In the genomic region with DNA sequence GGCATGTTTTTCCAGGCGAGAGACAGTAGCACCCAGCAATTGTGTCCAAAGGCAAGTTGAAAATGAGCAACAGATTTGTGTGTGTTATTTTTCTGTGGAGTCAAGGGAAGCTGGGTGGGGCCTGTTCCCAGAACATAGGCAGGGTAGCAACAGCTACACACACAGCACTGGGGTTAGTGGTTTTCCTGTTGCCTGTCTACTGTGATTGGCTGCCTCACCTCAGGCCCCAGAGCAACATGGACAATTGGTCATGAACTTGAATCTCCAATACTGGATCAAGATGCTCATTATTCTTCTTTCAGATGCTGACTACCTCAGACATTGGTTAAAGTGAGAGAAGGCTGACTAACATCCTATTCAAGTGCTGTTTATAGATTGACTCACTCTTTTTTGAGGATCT, we compare ENCODE assay signal across 28 mouse cellular contexts.
DNase-seq lines count a peak whose midpoint lies in the region; ATAC-seq and TF ChIP-seq lines count a peak whose summit lies in the region.
"Had no signal": no experiment of that assay in that cellular context is flagged by ENCODE, and none has a peak within 500 bp of the region (broad histone marks: within the 10 kb centered on the region; RNA-seq: fewer than 3 reads in every experiment).

No protein-coding gene starts in this region.

- 92% methylated on average over 1 of the region's 1 CpGs for WGBS in hindbrain, postnatal 0 days

- no peak overlapping the region for H3K4me3 ChIP-seq in hindbrain, postnatal 0 days (ENCODE audit: low read length)
- H3K4me3 ChIP-seq: forebrain, embryonic 10.5 days; heart, embryonic 10.5 days; hindbrain, embryonic 13.5 days; limb, embryonic 13.5 days; midbrain, embryonic 10.5 days; midbrain, embryonic 15.5 days; neural tube, embryonic 13.5 days had no signal

- no peak overlapping the region for H3K27ac ChIP-seq in hindbrain, postnatal 0 days
- H3K27ac ChIP-seq: forebrain, embryonic 10.5 days; heart, embryonic 10.5 days; hindbrain, embryonic 13.5 days; limb, embryonic 13.5 days; macrophage; midbrain, embryonic 10.5 days; midbrain, embryonic 15.5 days; neural tube, embryonic 13.5 days had no signal

- ATAC-seq in granulocyte monocyte progenitor cell, adult 5-6 weeks (replicated peaks; ENCODE audit: poor library complexity, severe bottlenecking), result 0 out of 2 replicates have a peak, but pooled peaks have one; percentile 36
- peak; percentile 70; the same call in 1 of the 2 replicates for ATAC-seq in megakaryocyte progenitor cell, adult 5-6 weeks (replicated peaks; ENCODE audit: poor library complexity)
- ATAC-seq in hindbrain, postnatal 0 days, result no peak
- ATAC-seq: forebrain, embryonic 16.5 days; liver, postnatal 0 days; lung, postnatal 0 days; midbrain, embryonic 15.5 days; Patski had no signal

- no peak for TF ChIP-seq CTCF in hindbrain, postnatal 0 days (IDR thresholded peaks at IDR 0.05; ENCODE audit: low read depth)

- no peak overlapping the region for H3K9ac ChIP-seq in hindbrain, postnatal 0 days (replicated peaks; ENCODE audit: low read length)
- H3K9ac ChIP-seq: hindbrain, embryonic 13.5 days; limb, embryonic 13.5 days; liver, postnatal 0 days; midbrain, embryonic 15.5 days; neural tube, embryonic 13.5 days had no signal

- H3K9me3 ChIP-seq in hindbrain, postnatal 0 days (ENCODE audit: low read length), result no peaks in the 10 kb centered on the region
- H3K9me3 ChIP-seq: forebrain, embryonic 10.5 days; heart, embryonic 10.5 days; hindbrain, embryonic 13.5 days; limb, embryonic 13.5 days; midbrain, embryonic 10.5 days; midbrain, embryonic 15.5 days; neural tube, embryonic 13.5 days had no signal

- no peaks in the 10 kb centered on the region for H3K36me3 ChIP-seq in hindbrain, postnatal 0 days (ENCODE audit: insufficient read depth, low read length)
- H3K36me3 ChIP-seq: forebrain, embryonic 10.5 days; G1E; heart, embryonic 10.5 days; hindbrain, embryonic 13.5 days; limb, embryonic 13.5 days; midbrain, embryonic 10.5 days; midbrain, embryonic 15.5 days; neural tube, embryonic 13.5 days had no signal

- H3K27me3 ChIP-seq in hindbrain, postnatal 0 days (ENCODE audit: insufficient read depth, low read length), result no peaks in the 10 kb centered on the region
- H3K27me3 ChIP-seq: hindbrain, embryonic 13.5 days; limb, embryonic 13.5 days; midbrain, embryonic 15.5 days; neural tube, embryonic 13.5 days; Patski had no signal

- no peak overlapping the region for H3K4me2 ChIP-seq in hindbrain, postnatal 0 days (ENCODE audit: low read depth, low read length)
- H3K4me2 ChIP-seq: hindbrain, embryonic 13.5 days; limb, embryonic 13.5 days; liver, embryonic 11.5 days; midbrain, embryonic 15.5 days; neural tube, embryonic 13.5 days had no signal

- H3K4me1 ChIP-seq in hindbrain, postnatal 0 days (ENCODE audit: insufficient read depth, low read length), result no peaks in the 10 kb centered on the region
- H3K4me1 ChIP-seq: forebrain, embryonic 10.5 days; heart, embryonic 10.5 days; hindbrain, embryonic 13.5 days; midbrain, embryonic 15.5 days; neural tube, embryonic 13.5 days had no signal

- peak; percentile 56 for DNase-seq in CD4-positive helper T cell, adult 2 months (ENCODE audit: low read depth, low spot score)
- DNase-seq in T-cell, adult 2 months (ENCODE audit: low spot score), result peak; percentile 27
- DNase-seq in hindbrain, postnatal 0 days (ENCODE audit: low spot score), result no peak
- no peak for DNase-seq in frontal cortex, postnatal 36 days (ENCODE audit: low spot score in 2 of 2)
- DNase-seq in testis, postnatal 14 days (ENCODE audit: low spot score), result no peak
- DNase-seq in thymus, postnatal 10 days (ENCODE audit: low spot score in 2 of 2), result no peak
- DNase-seq: cerebellum, adult 2 months; cerebellum, postnatal 25 days; gastrocnemius, postnatal 10 days; heart, postnatal 36 days; kidney, adult 2 months; kidney, postnatal 36 days; liver, postnatal 0 days had no signal

Comparison
In these comparisons a context has a peak if more than half of its experiments do, and no peak if none do; other contexts are left out.
1. DNase-seq: peak in CD4-positive helper T cell, adult 2 months (single experiment) and T-cell, adult 2 months (single experiment); none in hindbrain, postnatal 0 days (single experiment), frontal cortex, postnatal 36 days (0 of 2), testis, postnatal 14 days (single experiment) and thymus, postnatal 10 days (0 of 2).